Mouse (Mus musculus) adrenal gland, postnatal 10 days (tissue): Measurements from ENCODE around the gene Mapkbp1. TPM values are rescaled to one million over a fixed set of nuclear protein-coding genes. Genes with fewer than 3 reads are reported as not detected.

Experiments
- DNase-seq: peaks from one replicate; pipeline ENCODE4 v3.0.0; 2021; ENCODE audit warnings: mixed read lengths
- microRNA-seq: library from miRNA; unstranded; fragments of <30 nt; microRNA quantifications from one replicate; pipeline ENCODE4 v1.2.0, GENCODE M21; 2021
- total RNA-seq, 2 experiments: library from RNA; stranded (reverse); gene quantifications; 2 replicates each; pipeline ENCODE4 v1.2.3; 2021

Mapkbp1 gene
- total RNA-seq, 2 experiments from 2014 or later = 12.0 to 15.3 TPM

GRCm38 (mm10) chr2:120054771-120055552 lies 82.5 kb downstream of the Mapkbp1 start:
- peak; percentile 71 for DNase-seq

GRCm38 (mm10) chr2:120055923-120056322 lies 83.4 kb downstream of the Mapkbp1 start:
- no peak for DNase-seq

- DNase-seq = peak; percentile 50
Measured at GRCm38 (mm10) chr2:120058818-120059217, 86.3 kb downstream of the Mapkbp1 start.

GRCm38 (mm10) chr2:120059466-120059865 lies 87.0 kb downstream of the Mapkbp1 start:
- no peak for DNase-seq

GRCm38 (mm10) chr2:120060190-120060589 lies 87.7 kb downstream of the Mapkbp1 start:
- peak; percentile 53 for DNase-seq

- peak; percentile 67 for DNase-seq
Measured at GRCm38 (mm10) chr2:120060651-120061050, 88.2 kb downstream of the Mapkbp1 start.

- DNase-seq = no peak
Measured at GRCm38 (mm10) chr2:120062248-120062647, 89.7 kb downstream of the Mapkbp1 start.

GRCm38 (mm10) chr2:120064639-120065038 lies 92.1 kb downstream of the Mapkbp1 start:
- no peak for DNase-seq

- no peak for DNase-seq
Measured at GRCm38 (mm10) chr2:120065243-120065642, 92.7 kb downstream of the Mapkbp1 start.

GRCm38 (mm10) chr2:120066224-120066623 lies 93.7 kb downstream of the Mapkbp1 start:
- DNase-seq = peak; percentile 51

- peak; percentile 68 for DNase-seq
Measured at GRCm38 (mm10) chr2:120068555-120069465, 96.3 kb downstream of the Mapkbp1 start.

GRCm38 (mm10) chr2:120069466-120069990 lies 97.0 kb downstream of the Mapkbp1 start:
- DNase-seq = no peak

GRCm38 (mm10) chr2:120074096-120074495 lies 101.6 kb downstream of the Mapkbp1 start:
- no peak for DNase-seq

- peak; percentile 74 for DNase-seq
Measured at GRCm38 (mm10) chr2:120076076-120076705, 103.7 kb downstream of the Mapkbp1 start.

Small RNA genes within 50 kb of the gene (microRNA-seq; reads per million reads assigned to microRNA genes)
- not detected for gene Mir7665

Other genes with a start within 250 kb of the Mapkbp1 start
- 10 to 100 TPM in 1 of 2 experiments, 1 to 10 TPM in 1; 9.8 to 12.4 TPM for gene Itpka, start 230.4 kb upstream of the Mapkbp1 start, total RNA-seq
- gene Ltk, start 212.3 kb upstream of the Mapkbp1 start, total RNA-seq = 1 to 10 TPM in 1 of 2 experiments, under 1 TPM in 1; 0.57 to 1.3 TPM
- gene Rpap1, start 185.2 kb upstream of the Mapkbp1 start, total RNA-seq = 10 to 100 TPM; 17.0 to 21.6 TPM
- 1 to 10 TPM; 6.0 to 8.8 TPM for gene Tyro3, start 175.0 kb upstream of the Mapkbp1 start, total RNA-seq
- gene Mga, start 75.5 kb upstream of the Mapkbp1 start, total RNA-seq = 10 to 100 TPM; 45.1 to 54.9 TPM
- 10 to 100 TPM in 1 of 2 experiments, 1 to 10 TPM in 1; 9.3 to 11.9 TPM for gene Jmjd7, start 54.8 kb downstream of the Mapkbp1 start, total RNA-seq
- 1 to 10 TPM in 1 of 2 experiments, under 1 TPM in 1; 0.69 to 4.7 TPM for gene Gm28042, start 54.8 kb downstream of the Mapkbp1 start, total RNA-seq
- 1 to 10 TPM; 1.1 to 4.0 TPM for gene Pla2g4b, start 60.7 kb downstream of the Mapkbp1 start, total RNA-seq
- gene Ehd4, start 181.9 kb downstream of the Mapkbp1 start, total RNA-seq = 10 to 100 TPM; 38.0 to 39.6 TPM